Mouse (Mus musculus) heart, adult 2 months (tissue): ENCODE measurements around the gene Bpifb9a.

Experiments
- CTCF ChIP-seq: fragments of 200-600 bp; IDR thresholded peaks from 2 replicates; pipeline ENCODE4 v1.8.1; 2022; ENCODE audit warnings: antibody characterized with exemption, mild to moderate bottlenecking, moderate library complexity
- EP300 ChIP-seq: fragments of 200-500 bp; IDR thresholded peaks from 2 replicates; pipeline ENCODE4 v1.6.1; 2011; ENCODE audit warnings: low read depth, low read length, control low read depth; ENCODE audit not compliant: insufficient read depth

GRCm38 (mm10) chr2:154301763-154302162 is 44.1 kb downstream of the Bpifb9a start:
- TF ChIP-seq CTCF = no peak
- TF ChIP-seq EP300 = no peak
